Mouse (Mus musculus) midbrain, postnatal 0 days (tissue): ENCODE measurements at regions not wholly inside any gene's neighbourhood (a gene's known extent, or its start where the extent isn't known, plus 50 kb on each side); places are given as distances from the start of the nearest gene placed in this dataset.

Experiments used
- ATAC-seq: fragments of 200-750 bp; cut with Nextera tagmentation; 2 replicates; pipeline ENCODE4 v1.8.0; 2017; ENCODE audit warnings: moderate number of reproducible peaks, mild to moderate bottlenecking, moderate TSS enrichment, moderate library complexity; ENCODE audit not compliant: low FRiP score
- DNase-seq: peaks from one replicate; pipeline ENCODE4 v3.0.0-alpha.2; 2015; ENCODE audit warnings: low spot score
- H3K27ac ChIP-seq: fragments of 300-500 bp; sonication (generic); 2 replicates; pipeline ENCODE4 v1.5.1; 2014; ENCODE audit warnings: low read depth, mild to moderate bottlenecking, low read length, mixed read lengths
- H3K27me3 ChIP-seq: fragments of 300-500 bp; sonication (generic); 2 replicates; pipeline ENCODE4 v1.6.1; 2014; ENCODE audit warnings: low read length, control low read depth, mixed read lengths; ENCODE audit not compliant: insufficient read depth
- H3K36me3 ChIP-seq: fragments of 300-500 bp; sonication (generic); 2 replicates; pipeline ENCODE4 v1.6.1; 2014; ENCODE audit warnings: low read length, control low read depth, mixed read lengths; ENCODE audit not compliant: insufficient read depth
- H3K4me1 ChIP-seq: fragments of 300-500 bp; sonication (generic); 2 replicates; pipeline ENCODE4 v1.6.1; 2014; ENCODE audit warnings: mild to moderate bottlenecking, control low read depth, antibody characterized with exemption, low read length, mixed read lengths; ENCODE audit not compliant: insufficient read depth
- H3K4me2 ChIP-seq: fragments of 300-500 bp; sonication (generic); 2 replicates; pipeline ENCODE4 v1.6.1; 2014; ENCODE audit warnings: low read depth, mild to moderate bottlenecking, low read length, mixed read lengths; ENCODE audit not compliant: poor library complexity, severe bottlenecking
- H3K4me3 ChIP-seq: fragments of 300-500 bp; sonication (generic); 2 replicates; pipeline ENCODE4 v1.5.1; 2014; ENCODE audit warnings: low read depth, mild to moderate bottlenecking, low read length, moderate library complexity
- H3K9ac ChIP-seq: fragments of 300-500 bp; sonication (generic); replicated peaks from 2 replicates; pipeline ENCODE4 v1.6.1; 2014; ENCODE audit warnings: mild to moderate bottlenecking, low read length, moderate library complexity, mixed read lengths; ENCODE audit not compliant: poor library complexity, severe bottlenecking
- H3K9me3 ChIP-seq: fragments of 300-500 bp; sonication (generic); 2 replicates; pipeline ENCODE4 v1.6.1; 2016; ENCODE audit warnings: low read length, control low read depth
- CTCF ChIP-seq: IDR thresholded peaks from 2 replicates; pipeline ENCODE4 v1.5.1; 2016; ENCODE audit warnings: antibody characterized with exemption, mild to moderate bottlenecking
- WGBS: fragments of 180-500 bp; shearing (Covaris S2); extraction: QIAGEN DNeasy Blood & Tissue Kit; methylation state at CpG from one replicate; pipeline ENCODE4 v1.1.7; 2014; 5-methylcytosine and 5-hydroxymethylcytosine counted together

GRCm38 (mm10) chr15:74461935-74462334 is 174.2 kb downstream of the Mroh4 start:
- 76% methylated on average over 5 of the region's 5 CpGs for WGBS
- no peak overlapping the region for H3K4me3 ChIP-seq
- no peak for ATAC-seq
- no peak overlapping the region for H3K4me2 ChIP-seq
- no peak for DNase-seq
- H3K9ac ChIP-seq, result no peak overlapping the region
- H3K36me3 ChIP-seq, result no peaks in the 10 kb centered on the region
- no peak overlapping the region for H3K27ac ChIP-seq
- H3K4me1 ChIP-seq, result no peaks in the 10 kb centered on the region
- H3K27me3 ChIP-seq, result no peaks in the 10 kb centered on the region
- no peak for TF ChIP-seq CTCF
- no peaks in the 10 kb centered on the region for H3K9me3 ChIP-seq

DNA sequence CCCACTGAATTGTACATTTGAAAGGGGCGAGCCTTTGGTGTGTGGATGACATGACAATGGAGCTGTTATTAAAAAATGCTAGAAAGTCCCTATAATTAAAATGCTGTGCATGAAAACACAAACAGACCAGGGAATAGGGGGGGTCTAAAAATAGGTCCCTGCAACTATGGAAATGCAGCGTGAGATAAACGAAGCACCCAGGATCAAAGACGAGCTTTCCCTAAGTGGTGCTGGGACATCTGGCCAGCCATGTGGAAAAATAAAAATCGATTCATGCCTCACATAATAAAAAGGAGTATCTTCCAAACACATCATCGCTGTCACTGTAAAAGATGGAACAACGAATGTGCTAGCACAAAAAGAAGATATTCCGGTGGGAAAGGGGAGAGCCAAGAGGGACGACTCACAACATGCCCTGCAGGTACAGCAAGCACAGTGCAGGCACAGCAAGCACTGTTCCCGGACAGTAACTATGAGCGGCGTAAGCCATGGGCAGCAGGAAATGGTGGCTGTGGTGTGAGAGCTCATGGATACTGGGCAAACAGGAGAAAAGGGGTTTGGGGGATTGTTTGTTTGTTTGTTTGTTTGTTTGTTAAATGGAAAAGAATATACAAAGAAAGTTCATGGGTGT is 176.7 kb downstream of the Mroh4 start:
- peak; percentile 41 for TF ChIP-seq CTCF
- Histone ChIP-seq H3K4me3 (no peak overlapping the region), H3K27me3 (no peaks in the 10 kb centered on the region), H3K9ac (no peak overlapping the region), H3K36me3 (no peaks in the 10 kb centered on the region), H3K9me3 (no peaks in the 10 kb centered on the region), H3K4me1 (no peaks in the 10 kb centered on the region), H3K27ac (0 out of 2 replicates have a peak overlapping the region, but pooled peaks have one; percentile 32), H3K4me2 (no peak overlapping the region)
- no peak for ATAC-seq
- DNase-seq, result no peak
- WGBS, result 52% methylated on average over 12 of the region's 12 CpGs

GRCm38 (mm10) chr15:74458940-74459339 is 177.2 kb downstream of the Mroh4 start:
- ATAC-seq, result no peak
- Histone ChIP-seq H3K36me3 (no peaks in the 10 kb centered on the region), H3K4me1 (no peaks in the 10 kb centered on the region), H3K27me3 (no peaks in the 10 kb centered on the region), H3K27ac (0 out of 2 replicates have a peak overlapping the region, but pooled peaks have one; percentile 38), H3K9me3 (no peaks in the 10 kb centered on the region), H3K4me3 (no peak overlapping the region), H3K4me2 (no peak overlapping the region), H3K9ac (no peak overlapping the region)
- DNase-seq, result no peak
- no peak for TF ChIP-seq CTCF
- 80% methylated on average over 9 of the region's 9 CpGs for WGBS

DNA sequence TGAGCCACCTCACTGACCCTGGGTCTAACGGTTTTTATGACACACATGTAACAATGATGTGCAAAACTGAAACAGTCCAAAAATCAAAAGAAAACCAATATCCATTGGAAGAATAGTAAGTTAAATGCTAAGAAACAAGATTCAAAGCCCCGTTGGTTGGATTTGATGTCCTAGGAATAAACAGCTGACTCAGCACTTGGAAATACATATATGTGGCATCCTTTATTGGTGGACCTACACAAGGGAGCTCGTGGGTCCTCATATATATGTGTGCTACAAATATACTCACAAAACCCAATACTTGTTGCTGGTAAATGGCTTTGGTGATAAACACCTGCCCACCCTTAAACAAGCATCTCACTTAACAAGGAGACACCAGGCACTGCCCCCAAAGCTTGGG is 178.2 kb downstream of the Mroh4 start:
- TF ChIP-seq CTCF, result no peak
- H3K36me3 ChIP-seq, result no peaks in the 10 kb centered on the region
- 87% methylated on average over 3 of the region's 3 CpGs for WGBS
- H3K9me3 ChIP-seq, result no peaks in the 10 kb centered on the region
- DNase-seq, result no peak
- no peak overlapping the region for H3K4me3 ChIP-seq
- H3K4me2 ChIP-seq, result no peak overlapping the region
- no peaks in the 10 kb centered on the region for H3K27me3 ChIP-seq
- no peak for ATAC-seq
- H3K27ac ChIP-seq, result no peak overlapping the region
- H3K4me1 ChIP-seq, result no peaks in the 10 kb centered on the region
- no peak overlapping the region for H3K9ac ChIP-seq

- no peak for TF ChIP-seq CTCF
- WGBS, result 79% methylated on average over 6 of the region's 6 CpGs
- DNase-seq, result no peak
- Histone ChIP-seq H3K9ac (no peak overlapping the region), H3K9me3 (no peaks in the 10 kb centered on the region), H3K27me3 (no peaks in the 10 kb centered on the region), H3K4me2 (no peak overlapping the region), H3K27ac (no peak overlapping the region), H3K36me3 (no peaks in the 10 kb centered on the region), H3K4me1 (no peaks in the 10 kb centered on the region), H3K4me3 (no peak overlapping the region)
- no peak for ATAC-seq
These were observed 179.5 kb downstream of the Mroh4 start for GRCm38 (mm10) chr15:74456675-74457040.

GRCm38 (mm10) chr15:74455921-74456674 is 180.1 kb downstream of the Mroh4 start:
- H3K9me3 ChIP-seq, result no peaks in the 10 kb centered on the region
- no peak for TF ChIP-seq CTCF
- H3K4me1 ChIP-seq, result no peaks in the 10 kb centered on the region
- H3K4me2 ChIP-seq, result no peak overlapping the region
- DNase-seq (no peak), ATAC-seq (no peak)
- no peaks in the 10 kb centered on the region for H3K36me3 ChIP-seq
- no peak overlapping the region for H3K27ac ChIP-seq
- H3K27me3 ChIP-seq, result no peaks in the 10 kb centered on the region
- H3K9ac ChIP-seq, result no peak overlapping the region
- WGBS, result 73% methylated on average over 11 of the region's 11 CpGs
- no peak overlapping the region for H3K4me3 ChIP-seq
